Mouse (Mus musculus): Measurements from ENCODE around the gene Cldn3. TPM values are rescaled to one million over a fixed set of nuclear protein-coding genes. Genes with fewer than 3 reads are reported as not detected.
A peak's percentile ranks its signal among the peaks of the same experiment; 100 is the strongest.
"Not testable (repeated sequence)": the region's sequence is repeated elsewhere in the genome, so short reads cannot be mapped to it uniquely, and the experiment has no call there.

Gene Cldn3
- polyA plus RNA-seq, 1 experiment = not detected

DNA sequence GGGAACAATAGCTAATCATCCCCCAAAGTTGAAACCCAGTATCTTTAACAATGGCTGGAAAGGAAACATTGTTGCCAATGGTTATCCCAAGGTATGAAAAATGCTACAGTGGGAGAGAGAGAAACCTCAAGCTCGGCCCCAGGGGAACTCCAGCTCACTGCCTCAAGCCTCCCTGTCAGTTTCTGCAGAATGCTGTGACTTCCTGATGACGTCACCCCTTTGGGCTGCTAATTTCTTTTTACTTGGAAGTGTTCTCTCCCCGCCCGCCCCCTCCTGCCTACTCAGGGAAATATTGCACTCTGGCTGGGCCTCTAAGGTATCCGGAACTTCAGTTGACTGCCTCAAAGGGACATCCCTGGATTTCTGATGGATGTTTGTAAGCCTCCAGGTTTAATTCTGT lies 22.5 kb upstream of the Cldn3 start:
- TF ChIP-seq MAX (IDR thresholded peaks at IDR 0.05) (no peak), USF1 (IDR thresholded peaks at IDR 0.05; ENCODE audit: low read depth) (no peak), CTCF (IDR thresholded peaks at IDR 0.05; ENCODE audit: control insufficient read depth, insufficient read depth, insufficient read length) (no peak), CEBPB (IDR thresholded peaks at IDR 0.05; ENCODE audit: low read depth) (no peak), FOSL1 (IDR thresholded peaks at IDR 0.05; ENCODE audit: insufficient read depth, low read length, poor library complexity, severe bottlenecking) (no peak), MYOG (IDR thresholded peaks at IDR 0.05; ENCODE audit: control insufficient read depth, extremely low read depth, insufficient read length) (no peak), MYOD1 (IDR thresholded peaks at IDR 0.05; ENCODE audit: control insufficient read depth, insufficient read length, low read depth) (no peak)
- no peaks in the 10 kb centered on the region for H3K36me3 ChIP-seq (ENCODE audit: control insufficient read depth, insufficient read depth)
- peaks cover 6% of the 10 kb centered on the region for H3K27me3 ChIP-seq (ENCODE audit: control insufficient read depth, insufficient read depth, insufficient read length)
- H3K79me2 ChIP-seq (ENCODE audit: control insufficient read depth, insufficient read depth) = no peaks in the 10 kb centered on the region
- H3K79me3 ChIP-seq (ENCODE audit: low read depth) = no peaks in the 10 kb centered on the region
- H3K4me3 ChIP-seq (ENCODE audit: insufficient read depth, poor library complexity, severe bottlenecking) = no peak overlapping the region
- no peak overlapping the region for H3ac ChIP-seq (ENCODE audit: control insufficient read depth, insufficient read length, low read depth)

DNA sequence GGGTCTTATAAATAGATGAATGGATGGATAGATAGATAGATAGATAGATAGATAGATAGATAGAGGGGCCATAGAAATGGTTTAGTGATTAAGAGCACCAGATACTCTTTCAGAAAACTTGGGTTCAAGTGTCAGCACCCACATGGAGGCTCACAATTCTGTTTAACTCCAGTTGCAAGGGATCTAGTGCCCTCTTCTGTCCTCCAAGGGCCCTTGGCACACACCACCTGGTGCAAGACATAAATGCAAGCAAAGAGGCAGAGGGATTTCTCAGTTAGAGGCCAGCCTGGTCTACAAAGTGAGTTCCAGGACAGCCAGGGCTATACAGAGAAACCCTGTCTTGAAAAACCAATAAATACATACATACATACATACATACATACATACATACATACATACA lies 21.4 kb upstream of the Cldn3 start:
- not testable (repeated sequence) for H3K27me3 ChIP-seq (ENCODE audit: control insufficient read depth, insufficient read depth, insufficient read length); H3K4me3 ChIP-seq (ENCODE audit: insufficient read depth, poor library complexity, severe bottlenecking); H3ac ChIP-seq (ENCODE audit: control insufficient read depth, insufficient read length, low read depth); H3K79me3 ChIP-seq (ENCODE audit: low read depth); H3K79me2 ChIP-seq (ENCODE audit: control insufficient read depth, insufficient read depth); H3K36me3 ChIP-seq (ENCODE audit: control insufficient read depth, insufficient read depth)

DNA sequence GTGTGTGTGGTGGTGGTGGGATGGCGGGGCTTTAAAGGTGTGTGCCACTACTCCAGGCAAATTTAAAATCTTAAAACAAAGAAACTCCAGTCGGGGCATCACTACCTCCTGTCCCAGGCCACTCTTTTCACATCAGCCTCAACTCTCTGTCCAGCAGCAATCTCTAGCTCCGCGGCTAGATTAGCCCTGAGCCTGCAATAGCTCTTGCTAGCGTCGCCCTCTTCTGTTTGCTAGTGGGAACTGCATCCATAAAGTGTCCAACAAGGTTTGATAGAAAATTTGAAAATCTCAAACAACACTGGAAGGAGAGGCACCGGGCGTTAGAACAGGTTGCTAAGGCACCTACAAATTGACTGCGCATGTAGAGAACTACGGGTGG lies 20.6 kb upstream of the Cldn3 start:
- Histone ChIP-seq H3ac (ENCODE audit: control insufficient read depth, insufficient read length, low read depth) (no peak overlapping the region), H3K79me2 (ENCODE audit: control insufficient read depth, insufficient read depth) (no peaks in the 10 kb centered on the region), H3K4me3 (ENCODE audit: insufficient read depth, poor library complexity, severe bottlenecking) (no peak overlapping the region), H3K27me3 (ENCODE audit: control insufficient read depth, insufficient read depth, insufficient read length) (peaks cover 6% of the 10 kb centered on the region), H3K36me3 (ENCODE audit: control insufficient read depth, insufficient read depth) (no peaks in the 10 kb centered on the region), H3K79me3 (ENCODE audit: low read depth) (no peaks in the 10 kb centered on the region)
- TF ChIP-seq MYOD1 (IDR thresholded peaks at IDR 0.05; ENCODE audit: control insufficient read depth, insufficient read length, low read depth) = no peak
- TF ChIP-seq CTCF (IDR thresholded peaks at IDR 0.05; ENCODE audit: control insufficient read depth, insufficient read depth, insufficient read length) = peak; percentile 52

- peaks cover 6% of the 10 kb centered on the region for H3K27me3 ChIP-seq (ENCODE audit: control insufficient read depth, insufficient read depth, insufficient read length)
- H3ac ChIP-seq (ENCODE audit: control insufficient read depth, insufficient read length, low read depth) = no peak overlapping the region
- H3K36me3 ChIP-seq (ENCODE audit: control insufficient read depth, insufficient read depth) = no peaks in the 10 kb centered on the region
- no peaks in the 10 kb centered on the region for H3K79me2 ChIP-seq (ENCODE audit: control insufficient read depth, insufficient read depth)
- no peak overlapping the region for H3K4me3 ChIP-seq (ENCODE audit: insufficient read depth, poor library complexity, severe bottlenecking)
- TF ChIP-seq CTCF (IDR thresholded peaks at IDR 0.05; ENCODE audit: control insufficient read depth, insufficient read depth, insufficient read length) (peak; percentile 25), MYOD1 (IDR thresholded peaks at IDR 0.05; ENCODE audit: control insufficient read depth, insufficient read length, low read depth) (no peak)
- no peaks in the 10 kb centered on the region for H3K79me3 ChIP-seq (ENCODE audit: low read depth)
Observed at GRCm38 (mm10) chr5:134965852-134966821, 19.9 kb upstream of the Cldn3 start.

DNA sequence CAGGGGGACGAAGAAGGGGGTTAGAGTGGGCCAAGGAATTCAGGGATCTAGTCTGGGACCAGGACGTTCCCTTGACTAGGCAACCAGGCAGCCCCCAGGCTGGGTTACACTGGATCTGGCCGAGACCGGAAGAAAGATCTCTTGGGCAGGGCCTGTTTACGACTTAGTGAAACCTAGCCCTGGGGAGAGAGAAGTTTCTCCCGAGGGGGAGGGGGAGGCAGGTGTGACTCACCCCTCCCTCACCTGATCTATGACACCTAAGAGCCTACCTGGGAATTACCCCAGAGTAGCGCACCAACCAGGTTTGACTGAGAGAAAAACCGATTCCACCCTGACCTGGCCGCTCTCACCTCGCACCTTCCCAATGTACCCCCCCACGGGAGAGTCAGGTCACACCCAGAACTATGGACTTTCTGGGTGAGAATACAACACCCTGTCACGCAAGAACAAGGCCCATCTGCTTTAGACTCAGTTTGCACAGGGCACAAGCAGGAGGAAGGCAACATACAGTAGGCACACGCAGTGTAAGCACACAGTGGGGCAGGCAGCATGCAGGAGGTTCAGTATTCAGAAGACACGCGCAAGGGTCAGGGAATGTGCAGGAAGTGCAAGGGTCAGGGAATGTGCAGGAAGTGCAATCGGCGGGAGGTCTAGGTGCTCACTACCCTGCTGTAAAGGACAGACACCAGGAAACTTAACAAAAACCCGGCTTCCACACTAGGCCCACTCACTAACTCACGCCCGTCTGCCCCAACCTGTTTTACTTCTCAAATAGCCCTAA lies 18.7 kb upstream of the Cldn3 start:
- no peaks in the 10 kb centered on the region for H3K79me3 ChIP-seq (ENCODE audit: low read depth)
- TF ChIP-seq MYOG (IDR thresholded peaks at IDR 0.05; ENCODE audit: control insufficient read depth, extremely low read depth, insufficient read length) (no peak), FOSL1 (IDR thresholded peaks at IDR 0.05; ENCODE audit: insufficient read depth, low read length, poor library complexity, severe bottlenecking) (no peak)

DNA sequence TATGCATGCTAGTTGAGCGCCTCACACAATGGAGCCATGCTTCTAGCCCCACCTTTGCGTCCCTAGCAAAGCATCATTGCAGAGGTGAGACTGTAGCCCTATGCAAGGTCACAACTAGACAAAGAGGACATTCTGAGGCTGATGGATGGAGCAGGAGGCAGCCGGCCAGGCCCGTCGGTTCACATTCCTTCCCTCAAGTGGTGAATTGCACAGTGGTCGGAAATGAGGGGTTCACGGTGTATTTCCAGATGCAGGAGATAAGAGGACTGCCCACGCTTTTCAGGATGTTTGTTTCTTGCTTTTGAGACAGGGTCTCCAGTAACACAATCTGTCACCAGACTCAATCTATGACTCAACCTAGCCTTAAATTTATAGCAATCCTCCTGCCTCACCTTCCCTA lies 15.3 kb upstream of the Cldn3 start:
- H3K4me3 ChIP-seq (ENCODE audit: insufficient read depth, poor library complexity, severe bottlenecking) = no peak overlapping the region
- no peaks in the 10 kb centered on the region for H3K36me3 ChIP-seq (ENCODE audit: control insufficient read depth, insufficient read depth)
- no peaks in the 10 kb centered on the region for H3K79me2 ChIP-seq (ENCODE audit: control insufficient read depth, insufficient read depth)
- H3ac ChIP-seq (ENCODE audit: control insufficient read depth, insufficient read length, low read depth) = no peak overlapping the region
- peaks cover 6% of the 10 kb centered on the region for H3K27me3 ChIP-seq (ENCODE audit: control insufficient read depth, insufficient read depth, insufficient read length)
- no peak for TF ChIP-seq MYOG (IDR thresholded peaks at IDR 0.05; ENCODE audit: control insufficient read depth, extremely low read depth, insufficient read length)
- no peak for TF ChIP-seq MAX (IDR thresholded peaks at IDR 0.05)
- TF ChIP-seq USF1 (IDR thresholded peaks at IDR 0.05; ENCODE audit: low read depth) = no peak
- no peak for TF ChIP-seq CTCF (IDR thresholded peaks at IDR 0.05; ENCODE audit: control insufficient read depth, insufficient read depth, insufficient read length)
- no peak for TF ChIP-seq MYOD1 (IDR thresholded peaks at IDR 0.05; ENCODE audit: control insufficient read depth, insufficient read length, low read depth)
- TF ChIP-seq FOSL1 (IDR thresholded peaks at IDR 0.05; ENCODE audit: insufficient read depth, low read length, poor library complexity, severe bottlenecking) = no peak
- TF ChIP-seq CEBPB (IDR thresholded peaks at IDR 0.05; ENCODE audit: low read depth) = no peak
- no peaks in the 10 kb centered on the region for H3K79me3 ChIP-seq (ENCODE audit: low read depth)

More for the DNA sequence above, 18.7 kb upstream of the Cldn3 start:
- Histone ChIP-seq H3K27me3 (ENCODE audit: control insufficient read depth, insufficient read depth, insufficient read length) (peaks cover 6% of the 10 kb centered on the region), H3K4me3 (ENCODE audit: insufficient read depth, poor library complexity, severe bottlenecking) (no peak overlapping the region), H3K79me2 (ENCODE audit: control insufficient read depth, insufficient read depth) (no peaks in the 10 kb centered on the region), H3ac (ENCODE audit: control insufficient read depth, insufficient read length, low read depth) (no peak overlapping the region), H3K36me3 (ENCODE audit: control insufficient read depth, insufficient read depth) (no peaks in the 10 kb centered on the region)
